Mouse (Mus musculus) layer of hippocampus, postnatal 25 days (tissue): ENCODE results near the gene Vmn1r27. TPM values are rescaled to one million over a fixed set of nuclear protein-coding genes. Genes with fewer than 3 reads are reported as not detected.

Experiments used
- DNase-seq, 2 experiments: peaks; one replicate each; pipeline ENCODE4 v3.0.0; 2022; ENCODE audit warnings: mixed read lengths in 2 of 2, low spot score in 1 of 2; ENCODE audit errors: extremely low spot score in 1 of 2
- total RNA-seq, 2 experiments: library from RNA; stranded (reverse); gene quantifications; 2 replicates each; pipeline ENCODE4 v1.2.3; 2021

Vmn1r27 gene
- not detected for total RNA-seq

- no peak for DNase-seq
Measured at GRCm38 (mm10) chr6:58218721-58219120, at the start of gene Vmn1r27. Vmn1r27 (minus strand) TSS chr6:58218821.

- no peak for DNase-seq
Measured at GRCm38 (mm10) chr6:58261737-58262136, 43.1 kb upstream of the Vmn1r27 start, which contains the start of gene Vmn1r28. Vmn1r28 (plus strand) TSS chr6:58262037.

- DNase-seq, result no peak
Measured at GRCm38 (mm10) chr6:58216119-58216518, 2.5 kb downstream of the Vmn1r27 start.

Other genes with a start within 250 kb of the Vmn1r27 start
- not detected for gene Vmn1r25, start 238.0 kb downstream of the Vmn1r27 start, total RNA-seq
- gene Vmn1r26, start 203.7 kb downstream of the Vmn1r27 start, total RNA-seq, result not detected
- not detected for gene Vmn1r28, start 43.2 kb upstream of the Vmn1r27 start, total RNA-seq
- not detected for gene Vmn1r29, start 82.7 kb upstream of the Vmn1r27 start, total RNA-seq
- gene Vmn1r30, start 224.6 kb upstream of the Vmn1r27 start, total RNA-seq, result not detected